In genomic region chr14:20224163-20224562, GRCm38 (mm10) we compare ENCODE assay signal across 10 mouse cellular contexts. TPM values are rescaled to one million over a fixed set of nuclear protein-coding genes. Genes with fewer than 3 reads are reported as not detected.
DNase-seq lines count a peak whose midpoint lies in the region; ATAC-seq lines count a peak whose summit lies in the region.
"Had no signal": no experiment of that assay in that cellular context is flagged by ENCODE, and none has a peak within 500 bp of the region (broad histone marks: within the 10 kb centered on the region; RNA-seq: fewer than 3 reads in every experiment).

No protein-coding gene starts in this region.

- no peaks in the 10 kb centered on the region for H3K27me3 ChIP-seq in forebrain, embryonic 13.5 days

- H3K9ac ChIP-seq in forebrain, embryonic 13.5 days: 0 out of 2 replicates have a peak overlapping the region, but pooled peaks have one; percentile 21

- H3K4me1 ChIP-seq in forebrain, embryonic 13.5 days: peaks cover 30% of the 10 kb centered on the region

- WGBS in forebrain, embryonic 13.5 days: 5% methylated on average over 4 of the region's 4 CpGs

- H3K4me3 ChIP-seq in forebrain, embryonic 13.5 days: no peak overlapping the region

- peak overlapping the region; percentile 75 for H3K27ac ChIP-seq in forebrain, embryonic 13.5 days

- no peak for ATAC-seq in forebrain, embryonic 13.5 days

- intact Hi-C loops in left cerebral cortex, postnatal 10 days (cut with DNase I): no loop called here

- peak; percentile 15 to 47 for DNase-seq in left cerebral cortex, postnatal 10 days (ENCODE audit: extremely low spot score in 1 of 2, low spot score in 2 of 2)
- no peak for DNase-seq in left cerebral cortex, adult 9 months (ENCODE audit: low spot score in 2 of 2)
- DNase-seq in NIH3T3 (ENCODE audit: low read depth): peak; percentile 39
- DNase-seq in lung, postnatal 36 days: peak; percentile 44
- DNase-seq in gastrocnemius, postnatal 4 days (ENCODE audit: low spot score in 2 of 2): no peak
- no peak for DNase-seq in ovary, postnatal 14 days (ENCODE audit: low spot score)

- no peaks in the 10 kb centered on the region for H3K36me3 ChIP-seq in forebrain, embryonic 13.5 days (ENCODE audit: poor library complexity, severe bottlenecking)

- H3K4me2 ChIP-seq in forebrain, embryonic 13.5 days: peak overlapping the region; percentile 18; the same call in 1 of the 2 replicates

- no peaks in the 10 kb centered on the region for H3K9me3 ChIP-seq in forebrain, embryonic 13.5 days (replicated peaks)

RNA-seq across cellular contexts. Expression of gene Kcnk5, which starts 42.6 kb away (rescaled TPM):
- under 1 TPM; 0.34 to 0.36 TPM for total RNA-seq in left cerebral cortex, postnatal 10 days (2021)
- 7.3 and 9.0 TPM in 2 replicates for polyA plus RNA-seq in forebrain, embryonic 13.5 days (2015; fragmentation: Nextera tagmentation; extraction: Ambion mirVana)
- total RNA-seq in gastrocnemius, postnatal 4 days (2021): 1 to 10 TPM; 1.6 to 2.9 TPM

RNA-seq across cellular contexts. Expression of gene Kcnk16, which starts 44.8 kb away (rescaled TPM):
- total RNA-seq in left cerebral cortex, postnatal 10 days (2021): not detected
- not detected in 2 replicates for polyA plus RNA-seq in forebrain, embryonic 13.5 days (2015; fragmentation: Nextera tagmentation; extraction: Ambion mirVana)
- total RNA-seq in gastrocnemius, postnatal 4 days (2021): not detected
- total RNA-seq: left cerebral cortex, adult 8-10 months had no signal
- polyA plus RNA-seq: heart, embryonic 14.5 days; testis, adult 2 months had no signal

Comparison
In these comparisons a context has a peak if more than half of its experiments do, and no peak if none do; other contexts are left out.
1. DNase-seq: peak in left cerebral cortex, postnatal 10 days (2 of 2), NIH3T3 (single experiment) and lung, postnatal 36 days (single experiment); none in left cerebral cortex, adult 9 months (0 of 2), gastrocnemius, postnatal 4 days (0 of 2) and ovary, postnatal 14 days (single experiment).